Mouse (Mus musculus): ENCODE results near the gene Slc44a4. TPM values are rescaled to one million over a fixed set of nuclear protein-coding genes. Genes with fewer than 3 reads are reported as not detected.

Slc44a4 gene
- polyA plus RNA-seq, 1 experiment, result 14.6 TPM

DNA sequence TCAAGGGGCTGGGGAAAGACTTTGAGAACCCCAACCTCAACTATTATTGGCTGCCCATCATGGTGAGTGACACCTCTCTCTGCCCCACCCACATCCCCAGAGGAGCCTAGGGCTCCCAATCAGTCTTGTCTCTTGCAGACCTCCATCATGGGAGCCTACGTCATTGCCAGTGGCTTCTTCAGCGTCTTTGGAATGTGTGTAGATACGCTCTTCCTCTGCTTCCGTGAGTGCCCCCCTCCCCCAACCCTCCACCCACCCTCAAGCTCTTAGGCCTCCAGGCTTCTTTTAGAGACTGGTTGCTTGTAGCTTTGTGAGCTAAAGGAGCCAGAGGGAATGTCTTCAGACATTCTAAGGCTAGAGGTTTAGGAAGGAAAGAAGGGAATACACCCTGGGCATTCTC lies 14.6 kb downstream of the Slc44a4 start:
- H3K4me3 ChIP-seq, result no peak overlapping the region
- TF ChIP-seq MAX (IDR thresholded peaks at IDR 0.05; ENCODE audit: low read depth) (no peak), MYOD1 (IDR thresholded peaks at IDR 0.05; ENCODE audit: control insufficient read depth in 1 of 3, insufficient read length in 2 of 3, low read depth in 2 of 3) (no peak), POLR2A (IDR thresholded peaks at IDR 0.05; ENCODE audit: insufficient read length, low read depth) (no peak), CEBPB (IDR thresholded peaks at IDR 0.05; ENCODE audit: insufficient read depth, poor library complexity, severe bottlenecking) (no peak), MYOG (IDR thresholded peaks at IDR 0.05; ENCODE audit: control insufficient read depth in 1 of 3, insufficient read depth in 1 of 3, insufficient read length in 2 of 3, low read depth in 2 of 3) (no peak), E2F4 (IDR thresholded peaks at IDR 0.05; ENCODE audit: insufficient read depth) (no peak), POLR2AphosphoS2 (IDR thresholded peaks at IDR 0.05; ENCODE audit: insufficient read length, low read depth) (no peak), REST (IDR thresholded peaks at IDR 0.05; ENCODE audit: insufficient read depth, insufficient read length) (no peak), TCF3 (IDR thresholded peaks at IDR 0.05; ENCODE audit: insufficient read length, low read depth) (no peak)
- no peak overlapping the region for H3ac ChIP-seq (ENCODE audit: control insufficient read depth, insufficient read length)
- H3K27me3 ChIP-seq (ENCODE audit: control insufficient read depth, insufficient read depth, insufficient read length), result no peaks in the 10 kb centered on the region
- H3K36me3 ChIP-seq (ENCODE audit: control insufficient read depth, insufficient read depth), result no peaks in the 10 kb centered on the region
- H3K4me2 ChIP-seq (ENCODE audit: low read depth), result no peak overlapping the region
- H3K79me2 ChIP-seq (ENCODE audit: control insufficient read depth, insufficient read depth), result no peaks in the 10 kb centered on the region

DNA sequence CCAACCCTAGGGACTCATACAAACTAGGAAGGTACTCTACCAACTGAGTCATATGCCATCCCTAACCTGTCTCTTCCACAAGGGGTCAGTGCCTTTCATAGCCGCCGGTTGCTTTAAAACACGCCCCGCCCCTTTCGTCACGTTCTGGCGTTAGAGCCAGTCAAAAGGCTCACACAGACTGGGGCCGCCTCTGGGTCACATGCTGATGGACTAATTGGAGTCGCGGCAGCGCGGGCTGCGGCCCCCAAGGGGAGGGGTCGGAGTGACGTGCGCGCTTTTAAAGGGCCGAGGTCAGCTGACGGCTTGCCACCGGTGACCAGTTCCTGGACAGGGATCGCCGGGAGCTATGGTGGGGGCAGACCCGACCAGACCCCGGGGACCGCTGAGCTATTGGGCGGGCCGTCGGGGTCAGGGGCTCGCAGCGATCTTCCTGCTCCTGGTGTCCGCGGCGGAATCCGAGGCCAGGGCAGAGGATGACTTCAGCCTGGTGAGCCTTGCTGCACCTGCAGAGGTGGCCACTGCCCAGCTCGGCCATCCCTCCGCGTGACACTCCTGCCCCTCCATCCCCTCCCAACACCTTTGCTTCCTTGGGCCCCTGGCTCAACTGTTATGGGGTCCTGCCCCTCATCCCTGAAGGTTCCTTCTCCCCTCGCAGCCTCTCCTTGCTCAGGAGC lies 16.9 kb downstream of the Slc44a4 start, which contains the start of gene Neu1:
Gene Neu1 (plus strand): TSS at position 193 of the 674 bp plus-strand sequence.
- Histone ChIP-seq H3K79me2 (ENCODE audit: control insufficient read depth, insufficient read depth) (no peaks in the 10 kb centered on the region), H3K27me3 (ENCODE audit: control insufficient read depth, insufficient read depth, insufficient read length) (no peaks in the 10 kb centered on the region), H3K4me3 (peak within 1 kb of the TSS; percentile 59), H3K36me3 (ENCODE audit: control insufficient read depth, insufficient read depth) (peaks cover 4% of the 10 kb centered on the region), H3K4me2 (ENCODE audit: low read depth) (peak within 1 kb of the TSS; percentile 99), H3ac (ENCODE audit: control insufficient read depth, insufficient read length) (peak within 1 kb of the TSS; percentile 44)
- no peak for TF ChIP-seq MAX (IDR thresholded peaks at IDR 0.05; ENCODE audit: low read depth)
- peak in 1 of 3 experiments; percentile 14 for TF ChIP-seq MYOD1 (IDR thresholded peaks at IDR 0.05; ENCODE audit: control insufficient read depth in 1 of 3, insufficient read length in 2 of 3, low read depth in 2 of 3)
- peak; percentile 56 for TF ChIP-seq E2F4 (IDR thresholded peaks at IDR 0.05; ENCODE audit: insufficient read depth)
- TF ChIP-seq SRF (IDR thresholded peaks at IDR 0.05; ENCODE audit: control insufficient read depth, insufficient read length, low read depth), result peak; percentile 6
- TF ChIP-seq REST (IDR thresholded peaks at IDR 0.05; ENCODE audit: insufficient read depth, insufficient read length), result no peak
- TF ChIP-seq POLR2A (IDR thresholded peaks at IDR 0.05; ENCODE audit: insufficient read length, low read depth), result peak; percentile 89
- TF ChIP-seq USF1 (IDR thresholded peaks at IDR 0.05; ENCODE audit: low read depth), result peak; percentile 91
- TF ChIP-seq POLR2AphosphoS2 (IDR thresholded peaks at IDR 0.05; ENCODE audit: insufficient read length, low read depth), result peak; percentile 83

DNA sequence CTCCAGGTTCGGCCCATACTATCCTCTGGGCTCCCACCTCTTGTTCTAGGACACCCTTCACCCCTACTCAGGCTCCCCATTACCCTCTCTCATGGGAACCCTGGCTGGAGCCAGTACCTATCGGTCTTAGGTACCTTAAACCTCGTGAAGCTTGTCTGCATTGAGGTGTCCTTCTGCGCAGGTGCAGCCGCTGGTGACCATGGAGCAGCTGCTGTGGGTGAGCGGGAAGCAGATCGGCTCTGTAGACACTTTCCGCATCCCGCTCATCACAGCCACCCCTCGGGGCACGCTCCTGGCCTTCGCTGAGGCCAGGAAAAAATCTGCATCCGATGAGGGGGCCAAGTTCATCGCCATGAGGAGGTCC lies 17.5 kb downstream of the Slc44a4 start:
- Histone ChIP-seq H3K4me2 (ENCODE audit: low read depth) (peak overlapping the region; percentile 99), H3K4me3 (peak overlapping the region; percentile 59), H3K27me3 (ENCODE audit: control insufficient read depth, insufficient read depth, insufficient read length) (no peaks in the 10 kb centered on the region), H3K79me2 (ENCODE audit: control insufficient read depth, insufficient read depth) (no peaks in the 10 kb centered on the region), H3ac (ENCODE audit: control insufficient read depth, insufficient read length) (peak overlapping the region; percentile 44), H3K36me3 (ENCODE audit: control insufficient read depth, insufficient read depth) (peaks cover 4% of the 10 kb centered on the region)
- TF ChIP-seq POLR2A (IDR thresholded peaks at IDR 0.05; ENCODE audit: insufficient read length, low read depth) (no peak), MYOG (IDR thresholded peaks at IDR 0.05; ENCODE audit: control insufficient read depth in 1 of 3, insufficient read depth in 1 of 3, insufficient read length in 2 of 3, low read depth in 2 of 3) (peak in 1 of 3 experiments; percentile 20)

DNA sequence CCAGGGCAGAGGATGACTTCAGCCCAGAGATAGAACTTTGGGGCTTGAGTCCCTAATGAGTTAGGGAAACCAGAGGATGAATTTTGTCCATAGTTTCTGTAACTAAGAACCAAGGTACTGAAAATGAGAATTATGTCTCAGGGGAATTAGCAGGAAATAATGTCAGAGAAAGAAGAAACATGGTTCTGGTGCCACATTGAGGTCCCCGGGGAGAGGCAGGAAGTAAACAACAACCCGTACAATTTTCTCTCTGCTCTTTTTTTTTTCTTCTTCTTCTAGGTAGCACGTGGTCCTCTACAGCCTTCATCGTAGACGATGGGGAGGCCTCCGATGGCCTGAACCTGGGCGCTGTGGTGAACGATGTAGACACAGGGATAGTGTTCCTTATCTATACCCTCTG lies 18.0 kb downstream of the Slc44a4 start:
- peaks cover 4% of the 10 kb centered on the region for H3K36me3 ChIP-seq (ENCODE audit: control insufficient read depth, insufficient read depth)
- H3K4me2 ChIP-seq (ENCODE audit: low read depth), result peak overlapping the region; percentile 99
- peak overlapping the region; percentile 44 for H3ac ChIP-seq (ENCODE audit: control insufficient read depth, insufficient read length)
- H3K79me2 ChIP-seq (ENCODE audit: control insufficient read depth, insufficient read depth), result no peaks in the 10 kb centered on the region
- H3K27me3 ChIP-seq (ENCODE audit: control insufficient read depth, insufficient read depth, insufficient read length), result no peaks in the 10 kb centered on the region
- no peak for TF ChIP-seq USF1 (IDR thresholded peaks at IDR 0.05; ENCODE audit: low read depth)
- TF ChIP-seq TCF3 (IDR thresholded peaks at IDR 0.05; ENCODE audit: insufficient read length, low read depth), result no peak
- TF ChIP-seq POLR2AphosphoS2 (IDR thresholded peaks at IDR 0.05; ENCODE audit: insufficient read length, low read depth), result no peak
- no peak for TF ChIP-seq CEBPB (IDR thresholded peaks at IDR 0.05; ENCODE audit: insufficient read depth, poor library complexity, severe bottlenecking)
- TF ChIP-seq E2F4 (IDR thresholded peaks at IDR 0.05; ENCODE audit: insufficient read depth), result no peak
- TF ChIP-seq MYOD1 (IDR thresholded peaks at IDR 0.05; ENCODE audit: control insufficient read depth in 1 of 3, insufficient read length in 2 of 3, low read depth in 2 of 3), result no peak
- TF ChIP-seq REST (IDR thresholded peaks at IDR 0.05; ENCODE audit: insufficient read depth, insufficient read length), result no peak
- TF ChIP-seq POLR2A (IDR thresholded peaks at IDR 0.05; ENCODE audit: insufficient read length, low read depth), result no peak
- no peak for TF ChIP-seq SRF (IDR thresholded peaks at IDR 0.05; ENCODE audit: control insufficient read depth, insufficient read length, low read depth)
- TF ChIP-seq MYOG (IDR thresholded peaks at IDR 0.05; ENCODE audit: control insufficient read depth in 1 of 3, insufficient read depth in 1 of 3, insufficient read length in 2 of 3, low read depth in 2 of 3), result no peak
- TF ChIP-seq TCF12 (IDR thresholded peaks at IDR 0.05; ENCODE audit: insufficient read depth, poor library complexity, severe bottlenecking), result no peak
- no peak for TF ChIP-seq MAX (IDR thresholded peaks at IDR 0.05; ENCODE audit: low read depth)
- peak overlapping the region; percentile 59 for H3K4me3 ChIP-seq

DNA sequence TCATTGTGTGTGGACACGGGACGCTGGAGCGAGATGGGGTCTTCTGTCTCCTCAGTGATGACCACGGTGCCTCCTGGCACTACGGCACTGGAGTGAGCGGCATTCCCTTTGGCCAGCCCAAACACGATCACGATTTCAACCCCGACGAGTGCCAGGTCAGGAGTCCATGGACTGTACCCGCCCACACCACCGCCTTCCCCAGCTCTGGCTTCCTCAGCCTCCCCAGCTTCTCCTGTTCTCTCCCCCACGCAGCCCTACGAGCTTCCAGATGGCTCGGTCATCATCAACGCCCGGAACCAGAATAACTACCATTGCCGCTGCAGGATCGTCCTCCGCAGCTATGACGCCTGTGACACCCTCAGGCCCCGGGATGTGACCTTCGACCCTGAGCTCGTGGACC lies 19.8 kb downstream of the Slc44a4 start:
- Histone ChIP-seq H3K4me2 (ENCODE audit: low read depth) (no peak overlapping the region), H3ac (ENCODE audit: control insufficient read depth, insufficient read length) (no peak overlapping the region), H3K36me3 (ENCODE audit: control insufficient read depth, insufficient read depth) (peaks cover 4% of the 10 kb centered on the region), H3K79me2 (ENCODE audit: control insufficient read depth, insufficient read depth) (no peaks in the 10 kb centered on the region), H3K4me3 (no peak overlapping the region), H3K27me3 (ENCODE audit: control insufficient read depth, insufficient read depth, insufficient read length) (no peaks in the 10 kb centered on the region)
- TF ChIP-seq POLR2A (IDR thresholded peaks at IDR 0.05; ENCODE audit: insufficient read length, low read depth), result no peak
